Mouse (Mus musculus): ENCODE data around the gene Unc45a. TPM values are rescaled to one million over a fixed set of nuclear protein-coding genes. Genes with fewer than 3 reads are reported as not detected.

The Unc45a gene
- polyA plus RNA-seq, 1 experiment from 2014 or later, result 44.5 TPM

DNA sequence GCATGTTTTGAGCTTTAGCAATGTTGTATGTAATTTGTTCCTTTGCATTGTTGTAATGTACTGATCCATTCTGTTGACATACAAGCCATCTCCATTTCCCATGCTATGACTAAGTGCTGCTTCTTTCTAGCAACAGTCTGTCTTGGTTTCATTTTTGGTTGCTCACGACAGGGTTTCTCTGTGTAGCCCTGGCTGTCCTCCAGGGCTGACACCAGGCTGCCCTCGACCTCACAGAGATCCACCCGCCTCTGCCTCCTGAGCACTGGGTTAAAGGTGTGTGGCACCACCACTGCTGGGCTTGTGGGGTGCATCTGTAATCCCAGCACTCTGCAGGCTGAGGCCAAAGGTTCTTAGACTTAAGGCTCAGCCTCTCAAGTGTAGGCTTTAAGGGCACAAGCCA lies 41.2 kb downstream of the Unc45a start:
- peaks cover 12% of the 10 kb centered on the region for H3K36me3 ChIP-seq (ENCODE audit: control insufficient read depth, insufficient read depth, low read length)
- H3K4me1 ChIP-seq (ENCODE audit: control insufficient read depth, insufficient read depth, low read length), result peaks cover 17% of the 10 kb centered on the region
- no peak overlapping the region for H3K4me3 ChIP-seq (replicated peaks; ENCODE audit: low read length)
- no peak overlapping the region for H3K4me2 ChIP-seq (ENCODE audit: low read depth, low read length)
- 87% methylated on average over 3 of the region's 3 CpGs for WGBS
- no peaks in the 10 kb centered on the region for H3K9me3 ChIP-seq (replicated peaks; ENCODE audit: control insufficient read depth, low read length)
- no peaks in the 10 kb centered on the region for H3K27me3 ChIP-seq (ENCODE audit: control insufficient read depth, insufficient read depth, low read length)
- H3K27ac ChIP-seq (ENCODE audit: low read length), result no peak overlapping the region
- no peak overlapping the region for H3K9ac ChIP-seq (ENCODE audit: low read length)
- ATAC-seq (ENCODE audit: insufficient read depth, low FRiP score), result no peak

- Histone ChIP-seq H3K27ac (ENCODE audit: low read length) (no peak overlapping the region), H3K36me3 (ENCODE audit: control insufficient read depth, insufficient read depth, low read length) (peaks cover 12% of the 10 kb centered on the region), H3K27me3 (ENCODE audit: control insufficient read depth, insufficient read depth, low read length) (no peaks in the 10 kb centered on the region), H3K9ac (ENCODE audit: low read length) (no peak overlapping the region), H3K4me2 (ENCODE audit: low read depth, low read length) (no peak overlapping the region), H3K4me3 (replicated peaks; ENCODE audit: low read length) (no peak overlapping the region), H3K4me1 (ENCODE audit: control insufficient read depth, insufficient read depth, low read length) (peaks cover 17% of the 10 kb centered on the region), H3K9me3 (replicated peaks; ENCODE audit: control insufficient read depth, low read length) (no peaks in the 10 kb centered on the region)
- WGBS, result 90% methylated on average over 4 of the region's 4 CpGs
- no peak for ATAC-seq (ENCODE audit: insufficient read depth, low FRiP score)
These were observed 42.1 kb downstream of the Unc45a start for GRCm38 (mm10) chr7:80298754-80299153.

DNA sequence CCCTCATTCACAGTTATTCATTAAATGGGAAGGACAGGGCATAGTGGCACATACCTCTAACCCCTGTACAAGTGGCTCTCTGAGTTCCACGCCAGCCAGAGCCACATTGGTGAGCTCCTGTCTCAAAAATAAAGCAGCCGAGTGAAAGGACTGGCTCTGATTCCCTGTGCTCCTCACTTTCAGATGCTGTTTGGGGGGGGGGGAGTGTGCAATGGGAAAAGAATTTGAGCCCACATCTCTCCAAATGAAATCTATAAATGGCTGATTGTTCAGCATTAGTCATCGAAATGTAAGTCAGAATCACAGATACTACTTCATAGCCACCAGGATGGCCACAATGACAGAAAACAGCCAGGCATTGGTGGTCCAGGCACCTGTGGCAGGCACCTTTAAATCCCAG lies 43.8 kb downstream of the Unc45a start:
- H3K4me3 ChIP-seq (replicated peaks; ENCODE audit: low read length), result no peak overlapping the region
- H3K9me3 ChIP-seq (replicated peaks; ENCODE audit: control insufficient read depth, low read length), result no peaks in the 10 kb centered on the region
- peaks cover 17% of the 10 kb centered on the region for H3K4me1 ChIP-seq (ENCODE audit: control insufficient read depth, insufficient read depth, low read length)
- 91% methylated on average over 3 of the region's 3 CpGs for WGBS
- H3K27me3 ChIP-seq (ENCODE audit: control insufficient read depth, insufficient read depth, low read length), result no peaks in the 10 kb centered on the region
- ATAC-seq (ENCODE audit: insufficient read depth, low FRiP score), result no peak
- H3K9ac ChIP-seq (ENCODE audit: low read length), result no peak overlapping the region
- H3K36me3 ChIP-seq (ENCODE audit: control insufficient read depth, insufficient read depth, low read length), result peaks cover 4% of the 10 kb centered on the region
- no peak overlapping the region for H3K4me2 ChIP-seq (ENCODE audit: low read depth, low read length)
- H3K27ac ChIP-seq (ENCODE audit: low read length), result no peak overlapping the region

GRCm38 (mm10) chr7:80296462-80296861 lies 44.3 kb downstream of the Unc45a start:
- Histone ChIP-seq H3K27me3 (ENCODE audit: control insufficient read depth, insufficient read depth, low read length) (no peaks in the 10 kb centered on the region), H3K4me3 (replicated peaks; ENCODE audit: low read length) (no peak overlapping the region), H3K9ac (ENCODE audit: low read length) (no peak overlapping the region), H3K9me3 (replicated peaks; ENCODE audit: control insufficient read depth, low read length) (no peaks in the 10 kb centered on the region), H3K4me1 (ENCODE audit: control insufficient read depth, insufficient read depth, low read length) (peaks cover 17% of the 10 kb centered on the region), H3K27ac (ENCODE audit: low read length) (no peak overlapping the region), H3K36me3 (ENCODE audit: control insufficient read depth, insufficient read depth, low read length) (peaks cover 2% of the 10 kb centered on the region), H3K4me2 (ENCODE audit: low read depth, low read length) (peak overlapping the region; percentile 60)
- no peak for ATAC-seq (ENCODE audit: insufficient read depth, low FRiP score)
- WGBS, result 91% methylated on average over 6 of the region's 6 CpGs

- Histone ChIP-seq H3K36me3 (ENCODE audit: control insufficient read depth, insufficient read depth, low read length) (no peaks in the 10 kb centered on the region), H3K9ac (ENCODE audit: low read length) (peak overlapping the region; percentile 89), H3K4me3 (replicated peaks; ENCODE audit: low read length) (peak overlapping the region; percentile 88), H3K4me2 (ENCODE audit: low read depth, low read length) (peak overlapping the region; percentile 60), H3K27me3 (ENCODE audit: control insufficient read depth, insufficient read depth, low read length) (no peaks in the 10 kb centered on the region), H3K9me3 (replicated peaks; ENCODE audit: control insufficient read depth, low read length) (no peaks in the 10 kb centered on the region), H3K4me1 (ENCODE audit: control insufficient read depth, insufficient read depth, low read length) (peaks cover 17% of the 10 kb centered on the region), H3K27ac (ENCODE audit: low read length) (peak overlapping the region; percentile 91)
- peak; percentile 42 for ATAC-seq (ENCODE audit: insufficient read depth, low FRiP score)
- 5% methylated on average over 37 of the region's 37 CpGs for WGBS
These were observed 45.8 kb downstream of the Unc45a start for GRCm38 (mm10) chr7:80294764-80295648.

- WGBS, result under 1% methylated on average over 52 of the region's 52 CpGs
- Histone ChIP-seq H3K4me2 (ENCODE audit: low read depth, low read length) (peak within 1 kb of the TSS; percentile 60), H3K9ac (ENCODE audit: low read length) (peak within 1 kb of the TSS; percentile 89), H3K4me1 (ENCODE audit: control insufficient read depth, insufficient read depth, low read length) (peaks cover 17% of the 10 kb centered on the region), H3K27me3 (ENCODE audit: control insufficient read depth, insufficient read depth, low read length) (no peaks in the 10 kb centered on the region), H3K9me3 (replicated peaks; ENCODE audit: control insufficient read depth, low read length) (no peaks in the 10 kb centered on the region), H3K36me3 (ENCODE audit: control insufficient read depth, insufficient read depth, low read length) (no peaks in the 10 kb centered on the region), H3K4me3 (replicated peaks; ENCODE audit: low read length) (peak within 1 kb of the TSS; percentile 88), H3K27ac (ENCODE audit: low read length) (peak within 1 kb of the TSS; percentile 91)
- peak; percentile 100 for ATAC-seq (ENCODE audit: insufficient read depth, low FRiP score)
These were observed 46.6 kb downstream of the Unc45a start, which contains the start of gene Prc1 for GRCm38 (mm10) chr7:80294062-80294763. Prc1 (plus strand) TSS chr7:80294450.

DNA sequence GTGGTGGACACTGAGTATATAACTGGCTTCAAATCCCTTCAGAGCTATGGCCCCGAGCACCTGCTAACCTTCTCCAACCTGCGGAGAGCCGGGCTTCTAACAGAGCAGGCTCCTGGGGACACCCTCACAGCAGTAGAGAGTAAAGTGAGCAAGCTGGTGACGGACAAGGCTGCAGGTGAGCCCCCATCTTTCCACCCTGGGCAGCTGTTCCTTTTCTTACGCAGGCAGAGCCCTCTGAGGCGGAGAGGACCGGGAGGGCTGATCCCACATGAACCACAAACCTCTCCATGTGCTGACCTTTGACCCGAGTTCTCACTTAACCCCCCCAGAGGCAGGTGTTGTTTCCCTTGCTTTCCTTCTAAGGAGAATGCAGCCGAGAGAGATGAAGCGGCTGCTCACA lies 53.1 kb downstream of the Unc45a start:
- 0 out of 2 replicates have a peak, but pooled peaks cover 9% of the 10 kb centered on the region for H3K36me3 ChIP-seq (ENCODE audit: control insufficient read depth, insufficient read depth, low read length)
- no peak for ATAC-seq (ENCODE audit: insufficient read depth, low FRiP score)
- no peak overlapping the region for H3K27ac ChIP-seq (ENCODE audit: low read length)
- 81% methylated on average over 10 of the region's 10 CpGs for WGBS
- no peak overlapping the region for H3K4me2 ChIP-seq (ENCODE audit: low read depth, low read length)
- no peaks in the 10 kb centered on the region for H3K27me3 ChIP-seq (ENCODE audit: control insufficient read depth, insufficient read depth, low read length)
- H3K9me3 ChIP-seq (replicated peaks; ENCODE audit: control insufficient read depth, low read length), result no peaks in the 10 kb centered on the region
- H3K9ac ChIP-seq (ENCODE audit: low read length), result no peak overlapping the region
- no peak overlapping the region for H3K4me3 ChIP-seq (replicated peaks; ENCODE audit: low read length)
- no peaks in the 10 kb centered on the region for H3K4me1 ChIP-seq (ENCODE audit: control insufficient read depth, insufficient read depth, low read length)

DNA sequence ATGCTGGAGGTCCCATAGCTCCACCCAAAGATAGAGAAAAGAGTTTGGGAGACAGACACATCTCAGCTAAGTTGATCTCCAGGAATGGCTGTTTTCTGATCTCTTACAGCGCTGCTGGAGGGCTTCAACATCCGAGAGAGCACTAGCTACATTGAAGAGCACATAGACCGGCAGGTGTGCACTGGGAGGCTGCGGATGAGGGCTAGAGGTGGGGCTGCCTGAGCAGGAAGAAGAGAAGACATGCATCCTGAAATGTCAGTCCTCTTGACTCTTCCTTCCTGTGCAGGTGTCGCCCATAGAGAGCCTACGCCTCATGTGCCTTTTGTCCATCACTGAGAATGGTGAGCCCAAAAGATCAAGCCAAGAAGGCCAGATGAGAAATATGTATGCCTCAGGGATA lies 55.1 kb downstream of the Unc45a start:
- H3K36me3 ChIP-seq (ENCODE audit: control insufficient read depth, insufficient read depth, low read length), result 0 out of 2 replicates have a peak, but pooled peaks cover 9% of the 10 kb centered on the region

GRCm38 (mm10) chr7:80284391-80284790 lies 56.4 kb downstream of the Unc45a start:
- Histone ChIP-seq H3K4me2 (ENCODE audit: low read depth, low read length) (no peak overlapping the region), H3K4me1 (ENCODE audit: control insufficient read depth, insufficient read depth, low read length) (no peaks in the 10 kb centered on the region), H3K27me3 (ENCODE audit: control insufficient read depth, insufficient read depth, low read length) (no peaks in the 10 kb centered on the region), H3K9me3 (replicated peaks; ENCODE audit: control insufficient read depth, low read length) (no peaks in the 10 kb centered on the region), H3K4me3 (replicated peaks; ENCODE audit: low read length) (no peak overlapping the region), H3K27ac (ENCODE audit: low read length) (no peak overlapping the region), H3K36me3 (ENCODE audit: control insufficient read depth, insufficient read depth, low read length) (0 out of 2 replicates have a peak, but pooled peaks cover 9% of the 10 kb centered on the region), H3K9ac (ENCODE audit: low read length) (no peak overlapping the region)
- ATAC-seq (ENCODE audit: insufficient read depth, low FRiP score), result no peak
- 76% methylated on average over 5 of the region's 5 CpGs for WGBS

More for the DNA sequence above, 55.1 kb downstream of the Unc45a start:
- Histone ChIP-seq H3K27ac (ENCODE audit: low read length) (no peak overlapping the region), H3K4me2 (ENCODE audit: low read depth, low read length) (no peak overlapping the region), H3K9ac (ENCODE audit: low read length) (no peak overlapping the region), H3K4me3 (replicated peaks; ENCODE audit: low read length) (no peak overlapping the region), H3K9me3 (replicated peaks; ENCODE audit: control insufficient read depth, low read length) (no peaks in the 10 kb centered on the region), H3K27me3 (ENCODE audit: control insufficient read depth, insufficient read depth, low read length) (no peaks in the 10 kb centered on the region), H3K4me1 (ENCODE audit: control insufficient read depth, insufficient read depth, low read length) (no peaks in the 10 kb centered on the region)
- WGBS, result 92% methylated on average over 6 of the region's 6 CpGs
- no peak for ATAC-seq (ENCODE audit: insufficient read depth, low FRiP score)

Measured in stomach, embryonic 16.5 days (tissue).